Mouse (Mus musculus): ENCODE data around the gene Ptprn2. TPM values are rescaled to one million over a fixed set of nuclear protein-coding genes. Genes with fewer than 3 reads are reported as not detected.

Ptprn2 gene
- total and polyA plus RNA-seq, 2 experiments from 2014 or later: 18.4 to 101 TPM

- WGBS: 60% methylated on average over 10 of the region's 10 CpGs
- no peak for DNase-seq (ENCODE audit: low spot score)
- no peak for ATAC-seq
- TF ChIP-seq CTCF (IDR thresholded peaks at IDR 0.05; ENCODE audit: low read depth): no peak
- Histone ChIP-seq H3K4me1 (ENCODE audit: insufficient read depth, low read length) (peaks cover 14% of the 10 kb centered on the region), H3K9me3 (ENCODE audit: low read length) (no peaks in the 10 kb centered on the region), H3K4me3 (ENCODE audit: low read length) (no peak overlapping the region), H3K36me3 (ENCODE audit: insufficient read depth, low read length) (no peaks in the 10 kb centered on the region), H3K27ac (no peak overlapping the region), H3K4me2 (ENCODE audit: low read depth, low read length) (no peak overlapping the region), H3K27me3 (ENCODE audit: insufficient read depth, low read length) (no peaks in the 10 kb centered on the region), H3K9ac (replicated peaks; ENCODE audit: low read length) (no peak overlapping the region)
Measured at GRCm38 (mm10) chr12:117054925-117055570, 569.5 kb downstream of the Ptprn2 start.

GRCm38 (mm10) chr12:117058184-117058958 lies 572.9 kb downstream of the Ptprn2 start:
- H3K4me2 ChIP-seq (ENCODE audit: low read depth, low read length): no peak overlapping the region
- no peak for DNase-seq (ENCODE audit: low spot score)
- TF ChIP-seq CTCF (IDR thresholded peaks at IDR 0.05; ENCODE audit: low read depth): no peak

GRCm38 (mm10) chr12:117058975-117059374 lies 573.5 kb downstream of the Ptprn2 start:
- H3K27me3 ChIP-seq (ENCODE audit: insufficient read depth, low read length): no peaks in the 10 kb centered on the region
- peaks cover 13% of the 10 kb centered on the region for H3K4me1 ChIP-seq (ENCODE audit: insufficient read depth, low read length)
- no peaks in the 10 kb centered on the region for H3K9me3 ChIP-seq (ENCODE audit: low read length)
- WGBS: 86% methylated on average over 7 of the region's 7 CpGs
- H3K27ac ChIP-seq: no peak overlapping the region
- H3K4me3 ChIP-seq (ENCODE audit: low read length): no peak overlapping the region
- no peak overlapping the region for H3K4me2 ChIP-seq (ENCODE audit: low read depth, low read length)
- H3K36me3 ChIP-seq (ENCODE audit: insufficient read depth, low read length): no peaks in the 10 kb centered on the region
- H3K9ac ChIP-seq (replicated peaks; ENCODE audit: low read length): no peak overlapping the region
- DNase-seq (ENCODE audit: low spot score) (no peak), ATAC-seq (no peak)
- no peak for TF ChIP-seq CTCF (IDR thresholded peaks at IDR 0.05; ENCODE audit: low read depth)

More at GRCm38 (mm10) chr12:117058184-117058958, 572.9 kb downstream of the Ptprn2 start:
- WGBS: 91% methylated on average over 6 of the region's 6 CpGs
- Histone ChIP-seq H3K4me1 (ENCODE audit: insufficient read depth, low read length) (peaks cover 14% of the 10 kb centered on the region), H3K27me3 (ENCODE audit: insufficient read depth, low read length) (no peaks in the 10 kb centered on the region), H3K27ac (no peak overlapping the region), H3K36me3 (ENCODE audit: insufficient read depth, low read length) (no peaks in the 10 kb centered on the region), H3K9ac (replicated peaks; ENCODE audit: low read length) (no peak overlapping the region), H3K4me3 (ENCODE audit: low read length) (no peak overlapping the region), H3K9me3 (ENCODE audit: low read length) (no peaks in the 10 kb centered on the region)
- ATAC-seq: no peak

GRCm38 (mm10) chr12:117077664-117078063 lies 592.1 kb downstream of the Ptprn2 start:
- Histone ChIP-seq H3K36me3 (ENCODE audit: insufficient read depth, low read length) (no peaks in the 10 kb centered on the region), H3K4me3 (ENCODE audit: low read length) (no peak overlapping the region), H3K27ac (no peak overlapping the region), H3K27me3 (ENCODE audit: insufficient read depth, low read length) (no peaks in the 10 kb centered on the region), H3K4me2 (ENCODE audit: low read depth, low read length) (no peak overlapping the region), H3K4me1 (ENCODE audit: insufficient read depth, low read length) (0 out of 2 replicates have a peak, but pooled peaks cover 2% of the 10 kb centered on the region), H3K9me3 (ENCODE audit: low read length) (no peaks in the 10 kb centered on the region), H3K9ac (replicated peaks; ENCODE audit: low read length) (no peak overlapping the region)
- ATAC-seq (no peak), DNase-seq (ENCODE audit: low spot score) (no peak)
- 81% methylated on average over 7 of the region's 7 CpGs for WGBS
- no peak for TF ChIP-seq CTCF (IDR thresholded peaks at IDR 0.05; ENCODE audit: low read depth)

- H3K27ac ChIP-seq: no peak overlapping the region
- H3K4me1 ChIP-seq (ENCODE audit: insufficient read depth, low read length): 0 out of 2 replicates have a peak, but pooled peaks cover 4% of the 10 kb centered on the region
- H3K4me3 ChIP-seq (ENCODE audit: low read length): no peak overlapping the region
- H3K27me3 ChIP-seq (ENCODE audit: insufficient read depth, low read length): no peaks in the 10 kb centered on the region
- H3K4me2 ChIP-seq (ENCODE audit: low read depth, low read length): no peak overlapping the region
- no peak overlapping the region for H3K9ac ChIP-seq (replicated peaks; ENCODE audit: low read length)
- H3K9me3 ChIP-seq (ENCODE audit: low read length): no peaks in the 10 kb centered on the region
- no peak for ATAC-seq
- WGBS: 84% methylated on average over 5 of the region's 5 CpGs
- TF ChIP-seq CTCF (IDR thresholded peaks at IDR 0.05; ENCODE audit: low read depth): no peak
- no peaks in the 10 kb centered on the region for H3K36me3 ChIP-seq (ENCODE audit: insufficient read depth, low read length)
- no peak for DNase-seq (ENCODE audit: low spot score)
Measured at GRCm38 (mm10) chr12:117078945-117079344, 593.4 kb downstream of the Ptprn2 start.

- Histone ChIP-seq H3K27me3 (ENCODE audit: insufficient read depth, low read length) (no peaks in the 10 kb centered on the region), H3K9me3 (ENCODE audit: low read length) (no peaks in the 10 kb centered on the region), H3K36me3 (ENCODE audit: insufficient read depth, low read length) (no peaks in the 10 kb centered on the region), H3K4me1 (ENCODE audit: insufficient read depth, low read length) (0 out of 2 replicates have a peak, but pooled peaks cover 6% of the 10 kb centered on the region), H3K4me3 (ENCODE audit: low read length) (no peak overlapping the region), H3K27ac (no peak overlapping the region), H3K4me2 (ENCODE audit: low read depth, low read length) (no peak overlapping the region), H3K9ac (replicated peaks; ENCODE audit: low read length) (no peak overlapping the region)
- ATAC-seq (no peak), DNase-seq (ENCODE audit: low spot score) (no peak)
- 31% methylated on average over 2 of the region's 2 CpGs for WGBS
- no peak for TF ChIP-seq CTCF (IDR thresholded peaks at IDR 0.05; ENCODE audit: low read depth)
Measured at GRCm38 (mm10) chr12:117079724-117080123, 594.2 kb downstream of the Ptprn2 start.
